Mouse (Mus musculus): ENCODE results near the gene Mb. TPM values are rescaled to one million over a fixed set of nuclear protein-coding genes. Genes with fewer than 3 reads are reported as not detected.

Mb gene
- not detected for total RNA-seq (2023)

GRCm38 (mm10) chr15:77050570-77050969 is at the start of gene Mb:
TSS of gene Mb (minus strand) at chr15:77050670.

GRCm38 (mm10) chr15:77044597-77045320 is 5.7 kb downstream of the Mb start, which contains the start of gene Apol6:
TSS of gene Apol6 (plus strand) at chr15:77044729.

Other genes with a start within 250 kb of the Mb start
- 1 to 10 TPM; 4.3 to 5.5 TPM for gene Zfp251, start 179.2 kb downstream of the Mb start, total RNA-seq (2023)
- gene Zfp7, start 171.4 kb downstream of the Mb start, total RNA-seq (2023): 1 to 10 TPM; 3.2 to 3.5 TPM
- gene Gm49527, start 171.3 kb downstream of the Mb start, total RNA-seq (2023): not detected
- gene Zfp647, start 125.2 kb downstream of the Mb start, total RNA-seq (2023): 1 to 10 TPM; 2.0 to 2.2 TPM
- gene 1110038F14Rik, start 102.2 kb downstream of the Mb start, total RNA-seq (2023): 10 to 100 TPM; 28.2 to 28.7 TPM
- gene Apol6, start 5.9 kb downstream of the Mb start, total RNA-seq (2023): not detected

Measured in monocyte, adult 59 days (primary cell).